22 mouse cellular contexts compared by ENCODE assay signal in genomic region chr6:87632176-87632575, GRCm38 (mm10).
"Had no signal": no experiment of that assay in that cellular context is flagged by ENCODE, and none has a peak within 500 bp of the region (broad histone marks: within the 10 kb centered on the region; RNA-seq: fewer than 3 reads in every experiment).

No protein-coding gene starts in this region.

- H3K27me3 ChIP-seq: limb, embryonic 12.5 days; limb, embryonic 15.5 days; liver, embryonic 12.5 days; liver, embryonic 15.5 days; lung, embryonic 15.5 days; megakaryocyte, embryonic 14.5 days; midbrain, embryonic 13.5 days; neural tube, embryonic 12.5 days; neural tube, embryonic 15.5 days had no signal

- H3K27ac ChIP-seq: kidney, postnatal 0 days; limb, embryonic 12.5 days; limb, embryonic 15.5 days; liver, embryonic 12.5 days; liver, embryonic 15.5 days; lung, embryonic 15.5 days; midbrain, embryonic 10.5 days; midbrain, embryonic 13.5 days; neural tube, embryonic 12.5 days; neural tube, embryonic 15.5 days had no signal

- H3K4me1 ChIP-seq: limb, embryonic 12.5 days; liver, embryonic 12.5 days; liver, embryonic 15.5 days; lung, embryonic 15.5 days; megakaryocyte, embryonic 14.5 days; midbrain, embryonic 10.5 days; midbrain, embryonic 13.5 days; neural tube, embryonic 12.5 days; neural tube, embryonic 15.5 days had no signal

- H3K36me3 ChIP-seq: lung, embryonic 15.5 days had no signal

- H3K9ac ChIP-seq: limb, embryonic 12.5 days; limb, embryonic 15.5 days; liver, embryonic 12.5 days; liver, embryonic 15.5 days; lung, embryonic 15.5 days; midbrain, embryonic 13.5 days; neural tube, embryonic 12.5 days; neural tube, embryonic 15.5 days had no signal

- H3K4me2 ChIP-seq: limb, embryonic 12.5 days; limb, embryonic 15.5 days; liver, embryonic 12.5 days; liver, embryonic 15.5 days; lung, embryonic 15.5 days; midbrain, embryonic 13.5 days; neural tube, embryonic 12.5 days; neural tube, embryonic 15.5 days had no signal

- H3K4me3 ChIP-seq: limb, embryonic 12.5 days; limb, embryonic 15.5 days; liver, embryonic 12.5 days; liver, embryonic 15.5 days; lung, embryonic 15.5 days; megakaryocyte, embryonic 14.5 days; midbrain, embryonic 10.5 days; midbrain, embryonic 13.5 days; neural tube, embryonic 12.5 days; neural tube, embryonic 15.5 days had no signal

- DNase-seq: kidney, adult 2 months; kidney, postnatal 36 days; left cerebral cortex, postnatal 4 days; lung, adult 18-20 months; lung, postnatal 10 days; lung, postnatal 36 days; right cerebral cortex, postnatal 25 days; thymus, adult 18-20 months; thymus, postnatal 36 days had no signal

- ATAC-seq: intestine, postnatal 0 days; liver, embryonic 12.5 days; midbrain, embryonic 13.5 days; midbrain, embryonic 16.5 days had no signal

- H3K9me3 ChIP-seq: limb, embryonic 12.5 days; limb, embryonic 15.5 days; liver, embryonic 15.5 days; lung, embryonic 15.5 days; megakaryocyte, embryonic 14.5 days; midbrain, embryonic 13.5 days; neural tube, embryonic 12.5 days; neural tube, embryonic 15.5 days had no signal
